Mouse (Mus musculus): ENCODE data around the gene Ssxb1.
"Not testable (repeated sequence)": the region's sequence is repeated elsewhere in the genome, so short reads cannot be mapped to it uniquely, and the experiment has no call there.

Gene Ssxb1

DNA sequence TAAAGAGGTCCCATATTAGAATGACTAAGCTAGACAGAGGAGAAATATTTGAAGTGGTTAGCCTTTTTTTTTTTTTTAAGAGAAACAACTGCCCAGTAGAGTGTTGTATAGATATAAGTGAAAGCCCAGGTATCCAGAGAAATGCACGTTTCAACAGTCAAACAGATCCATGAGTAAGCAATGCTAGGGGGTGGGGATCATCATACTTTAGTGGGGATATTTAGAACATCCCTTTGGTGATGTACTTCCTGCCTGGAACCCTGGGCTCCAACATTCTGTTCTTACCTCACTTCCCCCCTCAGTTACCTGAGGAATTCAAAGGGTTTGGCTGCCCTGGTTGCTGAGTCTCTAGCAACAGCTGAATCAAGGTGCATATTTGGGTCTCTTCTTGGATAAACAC lies at the start of gene Ssxb1:
Gene Ssxb1 (plus strand): TSS at position 301 of the 400 bp plus-strand sequence.
- DNase-seq (ENCODE audit: low spot score in 2 of 2) = not testable (repeated sequence)

DNA sequence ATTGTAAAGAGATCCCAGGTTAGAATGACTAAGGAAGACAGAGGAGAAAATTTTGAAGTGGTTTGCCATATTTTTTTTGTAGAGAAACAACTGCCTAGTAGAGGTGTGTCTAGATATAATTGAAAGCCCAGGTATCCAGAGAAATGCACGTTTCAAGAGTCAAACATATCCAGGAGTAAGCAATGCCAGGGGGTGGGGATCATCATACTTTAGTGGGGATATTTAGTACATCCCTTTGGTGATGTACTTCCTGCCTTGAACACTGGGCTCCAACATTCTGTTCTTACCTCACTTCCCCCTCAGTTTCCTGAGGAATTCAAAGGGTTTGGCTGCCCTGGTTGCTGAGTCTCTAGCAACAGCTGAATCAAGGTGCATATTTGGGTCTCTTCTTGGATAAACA lies 46.4 kb upstream of the Ssxb1 start, which contains the start of gene Ssxb9:
Gene Ssxb9 (plus strand): TSS at position 301 of the 400 bp plus-strand sequence.
- DNase-seq (ENCODE audit: low spot score in 2 of 2) = not testable (repeated sequence)

- DNase-seq (ENCODE audit: low spot score in 2 of 2) = not testable (repeated sequence)
These were observed 48.5 kb downstream of the Ssxb1 start, which contains the start of gene Ssxb2 for GRCm38 (mm10) chrX:8461626-8462025. Ssxb2 (minus strand) TSS chrX:8461726.
